Mouse (Mus musculus) stomach, postnatal 0 days (tissue): Measurements from ENCODE around the gene Vapa.
"Not testable (repeated sequence)": the region's sequence is repeated elsewhere in the genome, so short reads cannot be mapped to it uniquely, and the experiment has no call there.

Experiments
- CTCF ChIP-seq: IDR thresholded peaks from 2 replicates; pipeline ENCODE4 v1.5.1; 2016; ENCODE audit warnings: antibody characterized with exemption, low read depth, mild to moderate bottlenecking, moderate library complexity
- EP300 ChIP-seq: optimal IDR thresholded peaks from 2 replicates; pipeline ENCODE3; 2016; ENCODE audit warnings: antibody characterized with exemption

- TF ChIP-seq CTCF, EP300: not testable (repeated sequence)
Measured at GRCm38 (mm10) chr17:65546221-65546620, 67.1 kb downstream of the Vapa start.
